ENCODE assay signal across 8 mouse cellular contexts in genomic region chr3:79591793-79592471, GRCm38 (mm10). TPM values are rescaled to one million over a fixed set of nuclear protein-coding genes. Genes with fewer than 3 reads are reported as not detected.
DNase-seq lines count a peak whose midpoint lies in the region; ATAC-seq and TF ChIP-seq lines count a peak whose summit lies in the region.

No protein-coding gene starts in this region.

- TF ChIP-seq CTCF in liver, adult 2 months (IDR thresholded peaks at IDR 0.05; ENCODE audit: low read depth, low read length) = no peak

- H3K9me3 ChIP-seq in embryonic facial prominence, embryonic 11.5 days (replicated peaks; ENCODE audit: control insufficient read depth, low read length) = no peaks in the 10 kb centered on the region
- no peaks in the 10 kb centered on the region for H3K9me3 ChIP-seq in intestine, embryonic 15.5 days
- H3K9me3 ChIP-seq in neural tube, embryonic 15.5 days (replicated peaks) = no peaks in the 10 kb centered on the region

- ATAC-seq in embryonic facial prominence, embryonic 11.5 days (replicated peaks; ENCODE audit: insufficient number of reproducible peaks, low FRiP score, low TSS enrichment, low read depth) = no peak
- peak; percentile 21; the same call in 1 of the 2 replicates for ATAC-seq in intestine, embryonic 15.5 days
- ATAC-seq in neural tube, embryonic 15.5 days (ENCODE audit: low FRiP score) = peak; percentile 6; the same call in 1 of the 2 replicates

- H3K4me2 ChIP-seq in embryonic facial prominence, embryonic 11.5 days (ENCODE audit: low read depth, low read length) = peak overlapping the region; percentile 59
- H3K4me2 ChIP-seq in intestine, embryonic 15.5 days (replicated peaks) = peak overlapping the region; percentile 65
- peak overlapping the region; percentile 86 for H3K4me2 ChIP-seq in neural tube, embryonic 15.5 days

- peak overlapping the region; percentile 92 for H3K9ac ChIP-seq in liver, adult 2 months (ENCODE audit: low read depth, low read length)
- H3K9ac ChIP-seq in embryonic facial prominence, embryonic 11.5 days (replicated peaks; ENCODE audit: low read length) = peak overlapping the region; percentile 89
- peak overlapping the region; percentile 92 for H3K9ac ChIP-seq in intestine, embryonic 15.5 days
- H3K9ac ChIP-seq in neural tube, embryonic 15.5 days (replicated peaks) = peak overlapping the region; percentile 83

- DNase-seq in liver, adult 2 months (ENCODE audit: extremely low read depth, low read depth, low spot score) = no peak
- DNase-seq in liver = no peak
- DNase-seq in embryonic facial prominence, embryonic 11.5 days (ENCODE audit: low spot score) = no peak
- no peak for DNase-seq in frontal cortex, adult 2 months (ENCODE audit: extremely low spot score in 1 of 2, low spot score in 1 of 2)
- no peak for DNase-seq in urinary bladder, postnatal 4 days (ENCODE audit: low spot score in 2 of 2)
- DNase-seq in cerebellum, adult 9-11 months = no peak

- peaks cover 10% of the 10 kb centered on the region for H3K79me2 ChIP-seq in liver, adult 2 months (ENCODE audit: control insufficient read depth, insufficient read depth, low read length)

- H3K27ac ChIP-seq in liver, adult 2 months (replicated peaks; ENCODE audit: insufficient read depth, low read depth, low read length) = peak overlapping the region; percentile 67
- H3K27ac ChIP-seq in embryonic facial prominence, embryonic 11.5 days (replicated peaks; ENCODE audit: low read depth, low read length) = no peak overlapping the region
- peak overlapping the region; percentile 90 for H3K27ac ChIP-seq in intestine, embryonic 15.5 days
- H3K27ac ChIP-seq in neural tube, embryonic 15.5 days (replicated peaks) = peak overlapping the region; percentile 89

- WGBS in liver, adult 2 months = 1% methylated on average over 15 of the region's 15 CpGs
- 5% methylated on average over 15 of the region's 15 CpGs for WGBS in embryonic facial prominence, embryonic 11.5 days
- 3% methylated on average over 15 of the region's 15 CpGs for WGBS in intestine, embryonic 15.5 days
- WGBS in neural tube, embryonic 15.5 days = 6% methylated on average over 15 of the region's 15 CpGs

- TF ChIP-seq POLR2A in liver, adult 2 months (IDR thresholded peaks at IDR 0.05; ENCODE audit: extremely low read depth, insufficient read depth, low read length) = no peak

- peaks cover 25% of the 10 kb centered on the region for H3K36me3 ChIP-seq in liver, adult 2 months (ENCODE audit: control insufficient read depth, insufficient read depth, low read length)
- H3K36me3 ChIP-seq in embryonic facial prominence, embryonic 11.5 days (replicated peaks; ENCODE audit: control insufficient read depth, insufficient read depth, low read depth, low read length) = no peaks in the 10 kb centered on the region; the same call in 1 of the 2 replicates
- peaks cover 6% of the 10 kb centered on the region; the same call in 1 of the 2 replicates for H3K36me3 ChIP-seq in intestine, embryonic 15.5 days
- peaks cover 25% of the 10 kb centered on the region for H3K36me3 ChIP-seq in neural tube, embryonic 15.5 days

- H3K4me3 ChIP-seq in liver, adult 2 months (ENCODE audit: insufficient read depth, low read depth, low read length) = peak overlapping the region; percentile 95
- peak overlapping the region; percentile 80 for H3K4me3 ChIP-seq in embryonic facial prominence, embryonic 11.5 days (ENCODE audit: low read depth, low read length)
- peak overlapping the region; percentile 93 for H3K4me3 ChIP-seq in intestine, embryonic 15.5 days (replicated peaks)
- H3K4me3 ChIP-seq in neural tube, embryonic 15.5 days (replicated peaks) = peak overlapping the region; percentile 94

- H3K27me3 ChIP-seq in liver, adult 2 months (ENCODE audit: control insufficient read depth, insufficient read depth, low read length) = no peaks in the 10 kb centered on the region
- H3K27me3 ChIP-seq in embryonic facial prominence, embryonic 11.5 days (ENCODE audit: control insufficient read depth, insufficient read depth, low read length) = no peaks in the 10 kb centered on the region
- H3K27me3 ChIP-seq in intestine, embryonic 15.5 days (replicated peaks) = no peaks in the 10 kb centered on the region
- no peaks in the 10 kb centered on the region for H3K27me3 ChIP-seq in neural tube, embryonic 15.5 days (replicated peaks)

- peaks cover 8% of the 10 kb centered on the region; the same call in 1 of the 2 replicates for H3K4me1 ChIP-seq in liver, adult 2 months (ENCODE audit: control insufficient read depth, insufficient read depth, low read length)
- no peaks in the 10 kb centered on the region for H3K4me1 ChIP-seq in embryonic facial prominence, embryonic 11.5 days (ENCODE audit: control insufficient read depth, insufficient read depth, low read length)
- 0 out of 2 replicates have a peak, but pooled peaks cover 3% of the 10 kb centered on the region for H3K4me1 ChIP-seq in intestine, embryonic 15.5 days (replicated peaks)
- peaks cover 25% of the 10 kb centered on the region for H3K4me1 ChIP-seq in neural tube, embryonic 15.5 days

RNA-seq across cellular contexts. Expression of gene Ppid, which starts 0.8 kb away (rescaled TPM):
- 29.5 and 33.3 TPM in 2 replicates for total RNA-seq in liver, adult 2 months (2014; rRNA removed)
- 5.7 and 7.1 TPM in 2 replicates for polyA plus RNA-seq in liver, adult 2 months (2012; rRNA removed)
- polyA plus RNA-seq in embryonic facial prominence, embryonic 11.5 days (2014; fragmentation: Nextera tagmentation; extraction: Ambion mirVana) = 246 and 268 TPM in 2 replicates
- polyA plus RNA-seq in intestine, embryonic 15.5 days (2015; fragmentation: Nextera tagmentation; extraction: Ambion mirVana) = 148 and 164 TPM in 2 replicates
- polyA plus RNA-seq in neural tube, embryonic 15.5 days (2015; fragmentation: Nextera tagmentation; extraction: Ambion mirVana) = 158 and 164 TPM in 2 replicates
- 86.2 and 91.4 TPM in 2 replicates for polyA plus RNA-seq in frontal cortex, adult 2 months (2012; rRNA removed)

RNA-seq across cellular contexts. Expression of gene Fnip2, which starts 24.3 kb away (rescaled TPM):
- total RNA-seq in liver, adult 2 months (2014; rRNA removed) = 43.3 and 46.7 TPM in 2 replicates
- polyA plus RNA-seq in liver, adult 2 months (2012; rRNA removed) = 4.9 and 6.3 TPM in 2 replicates
- 3.9 and 4.5 TPM in 2 replicates for polyA plus RNA-seq in embryonic facial prominence, embryonic 11.5 days (2014; fragmentation: Nextera tagmentation; extraction: Ambion mirVana)
- polyA plus RNA-seq in intestine, embryonic 15.5 days (2015; fragmentation: Nextera tagmentation; extraction: Ambion mirVana) = 3.3 and 3.9 TPM in 2 replicates
- 5.6 and 7.3 TPM in 2 replicates for polyA plus RNA-seq in neural tube, embryonic 15.5 days (2015; fragmentation: Nextera tagmentation; extraction: Ambion mirVana)
- 8.8 and 10.2 TPM in 2 replicates for polyA plus RNA-seq in frontal cortex, adult 2 months (2012; rRNA removed)

RNA-seq across cellular contexts. Expression of gene 4930579G24Rik, which starts 36.9 kb away (rescaled TPM):
- 0.37 and 0.74 TPM in 2 replicates for total RNA-seq in liver, adult 2 months (2014; rRNA removed)
- 0.35 and 0.55 TPM in 2 replicates for polyA plus RNA-seq in liver, adult 2 months (2012; rRNA removed)
- polyA plus RNA-seq in embryonic facial prominence, embryonic 11.5 days (2014; fragmentation: Nextera tagmentation; extraction: Ambion mirVana) = 39.2 and 43.5 TPM in 2 replicates
- 19.9 and 22.5 TPM in 2 replicates for polyA plus RNA-seq in intestine, embryonic 15.5 days (2015; fragmentation: Nextera tagmentation; extraction: Ambion mirVana)
- polyA plus RNA-seq in neural tube, embryonic 15.5 days (2015; fragmentation: Nextera tagmentation; extraction: Ambion mirVana) = 5.6 and 11.8 TPM in 2 replicates
- 1.9 and 2.2 TPM in 2 replicates for polyA plus RNA-seq in frontal cortex, adult 2 months (2012; rRNA removed)

RNA-seq across cellular contexts. Expression of gene Etfdh, which starts 37.4 kb away (rescaled TPM):
- total RNA-seq in liver, adult 2 months (2014; rRNA removed) = 199 and 240 TPM in 2 replicates
- polyA plus RNA-seq in liver, adult 2 months (2012; rRNA removed) = 664 and 680 TPM in 2 replicates
- polyA plus RNA-seq in embryonic facial prominence, embryonic 11.5 days (2014; fragmentation: Nextera tagmentation; extraction: Ambion mirVana) = 54.2 and 56.5 TPM in 2 replicates
- polyA plus RNA-seq in intestine, embryonic 15.5 days (2015; fragmentation: Nextera tagmentation; extraction: Ambion mirVana) = 87.5 and 88.0 TPM in 2 replicates
- polyA plus RNA-seq in neural tube, embryonic 15.5 days (2015; fragmentation: Nextera tagmentation; extraction: Ambion mirVana) = 42.1 and 50.0 TPM in 2 replicates
- 26.8 and 29.2 TPM in 2 replicates for polyA plus RNA-seq in frontal cortex, adult 2 months (2012; rRNA removed)

Comparison
In these comparisons a context has a peak if more than half of its experiments do, and no peak if none do; other contexts are left out.
1. RNA of gene Ppid, which starts 0.8 kb away (polyA plus RNA-seq): 246 to 268 TPM in embryonic facial prominence, embryonic 11.5 days, 148 to 164 TPM in intestine, embryonic 15.5 days, 158 to 164 TPM in neural tube, embryonic 15.5 days and 86.2 to 91.4 TPM in frontal cortex, adult 2 months; 5.7 to 7.1 TPM in liver, adult 2 months; every median in the first group is over 10 times any median in the second.
2. Peak in every context shown above with its lines, with median percentiles within 50 percentile points of each other: H3K4me3 ChIP-seq, H3K9ac ChIP-seq and H3K4me2 ChIP-seq.